Mouse (Mus musculus): Measurements from ENCODE around the gene Ccdc182.

DNA sequence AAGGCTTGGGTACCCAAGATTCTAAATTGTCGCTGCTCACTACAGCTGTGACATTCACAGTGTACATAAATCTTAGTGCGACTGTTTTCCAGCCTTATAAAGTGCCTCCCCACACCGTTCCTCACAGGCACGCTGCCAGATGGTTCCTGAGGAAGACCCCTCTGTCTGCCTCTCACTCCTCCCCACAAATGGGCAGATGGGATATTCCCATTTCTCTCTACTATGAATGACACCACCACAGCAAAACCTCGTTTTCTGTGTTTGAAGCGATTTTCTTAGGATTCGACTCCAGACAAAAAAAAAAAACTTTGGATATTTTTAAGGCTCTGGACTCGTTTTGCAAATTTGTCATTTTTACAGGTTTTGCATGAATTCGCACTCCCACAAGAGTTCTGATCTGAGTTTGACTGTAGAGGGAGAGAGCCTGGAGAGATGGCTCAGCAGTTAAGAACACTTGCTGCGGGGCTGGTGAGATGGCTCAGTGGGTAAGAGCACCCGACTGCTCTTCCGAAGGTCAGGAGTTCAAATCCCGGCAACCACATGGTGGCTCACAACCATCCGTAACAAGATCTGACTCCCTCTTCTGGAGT lies 48.2 kb upstream of the Ccdc182 start:
- TF ChIP-seq CTCF (IDR thresholded peaks at IDR 0.05) (no peak), POLR2A (IDR thresholded peaks at IDR 0.05; ENCODE audit: insufficient read depth, low read depth, low read length) (no peak)

Measured in heart, adult 2 months (tissue).